Mouse (Mus musculus): ENCODE measurements around the gene Pde1a.

Pde1a gene

DNA sequence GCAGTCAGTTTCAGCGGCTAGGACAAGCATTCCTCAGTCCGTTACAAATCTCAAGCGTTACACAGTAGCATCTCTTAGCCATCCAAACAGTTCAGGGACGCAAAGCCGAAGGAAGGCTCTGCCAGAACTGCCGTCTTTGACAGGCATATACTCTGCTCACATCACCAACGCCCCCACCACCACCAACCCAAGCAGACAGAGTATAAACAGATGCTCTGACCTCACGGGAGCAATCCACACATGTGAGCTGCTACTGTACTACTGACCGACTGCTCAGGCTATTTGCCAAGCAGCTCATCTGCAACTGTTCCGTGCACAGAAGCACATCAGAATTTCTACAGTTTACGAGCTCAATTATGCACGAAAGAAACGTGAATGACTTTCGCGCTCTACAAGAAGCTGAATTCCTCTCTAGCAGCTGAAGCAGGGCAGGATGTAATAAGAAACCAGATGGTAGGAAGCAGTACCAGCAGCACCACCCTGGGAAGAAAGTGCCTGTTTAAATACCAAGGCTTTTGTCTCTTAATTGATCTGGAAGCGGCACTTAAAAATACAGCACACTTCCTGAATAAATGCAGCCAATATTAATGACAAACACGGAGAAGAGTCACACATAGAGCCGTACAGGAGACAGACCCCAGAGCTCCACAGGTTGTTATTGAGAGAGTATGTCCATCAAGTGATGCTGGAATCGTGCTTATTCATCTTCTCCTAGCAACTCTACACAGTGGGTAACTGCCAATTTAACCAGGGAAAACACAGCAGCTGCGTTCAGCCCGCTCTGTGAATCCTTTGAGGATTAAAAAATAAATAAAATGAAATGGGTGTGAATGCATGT, at the start of gene Pde1a:
Gene Pde1a (minus strand): TSS at position 598 of the 838 bp plus-strand sequence.
- peak; percentile 17 for DNase-seq (ENCODE audit: low read depth, low spot score)

DNA sequence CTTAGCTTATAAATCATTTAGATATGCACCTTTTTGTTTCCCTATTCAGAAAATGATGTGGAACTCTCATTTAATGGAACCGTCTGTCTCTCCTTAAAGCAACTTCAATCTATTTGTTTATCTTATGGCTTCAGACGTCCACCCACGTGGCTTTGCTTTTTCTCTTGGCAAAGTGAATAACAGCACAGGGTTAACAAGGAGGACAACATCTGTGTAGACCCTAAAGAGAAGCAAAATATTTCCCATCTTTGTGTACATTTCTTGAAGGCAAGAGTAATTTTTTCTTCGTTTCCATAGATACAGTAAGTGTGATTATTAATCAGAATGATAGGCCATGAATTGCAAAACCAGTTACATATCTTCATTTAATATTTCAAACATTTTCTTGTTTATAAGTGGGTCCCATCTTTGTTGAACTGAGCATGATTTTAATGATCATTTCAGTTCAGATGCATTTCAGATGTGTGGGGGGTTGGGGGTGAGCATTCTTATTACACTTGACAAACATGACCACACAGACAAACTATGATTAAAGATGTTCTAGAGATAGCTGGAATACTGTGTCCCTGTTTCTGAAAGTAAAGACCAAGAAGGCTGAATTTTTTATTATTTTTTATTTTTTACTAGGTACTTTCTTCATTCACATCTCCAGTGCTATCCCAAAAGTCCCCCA, 49.5 kb upstream of the Pde1a start:
- no peak for DNase-seq (ENCODE audit: low read depth, low spot score)

DNA sequence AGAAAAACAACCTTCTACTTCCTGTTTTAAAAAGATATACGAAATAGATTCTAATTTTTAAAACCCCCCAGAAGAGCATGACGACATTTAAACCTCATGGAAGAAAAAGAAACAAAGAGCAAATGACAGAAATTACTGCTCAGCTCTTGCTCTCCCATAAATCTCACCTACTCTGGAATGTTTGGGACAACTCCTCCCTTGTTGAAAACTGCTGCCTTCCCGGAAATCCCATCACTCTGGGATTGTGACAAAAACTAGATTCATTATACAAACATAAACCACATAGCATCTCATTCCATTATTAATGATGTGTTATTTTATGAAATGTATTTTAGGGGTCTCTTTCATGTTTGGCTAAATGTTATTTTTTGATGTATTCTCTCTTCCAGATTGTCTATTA, 48.9 kb upstream of the Pde1a start:
- no peak for DNase-seq (ENCODE audit: low read depth, low spot score)

DNA sequence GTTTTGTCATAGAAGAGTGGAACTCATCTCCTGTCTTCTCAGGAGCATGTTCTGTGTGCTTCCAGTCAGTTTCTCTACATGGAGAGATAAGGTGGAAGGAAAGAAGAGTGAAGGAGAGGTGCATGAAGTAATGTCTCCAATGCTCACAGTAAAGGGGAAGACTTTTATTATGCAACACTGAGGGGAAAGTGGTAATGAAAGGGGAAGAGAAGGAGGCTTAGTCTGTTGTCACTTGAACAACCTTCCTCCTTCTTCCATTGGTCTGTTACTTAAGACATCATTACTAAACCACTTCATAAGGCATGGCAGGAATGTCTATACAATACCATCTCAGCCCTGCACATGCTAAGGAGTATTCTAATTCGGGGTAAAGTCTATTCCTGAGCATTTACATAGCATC, 38.8 kb upstream of the Pde1a start:
- no peak for DNase-seq (ENCODE audit: low read depth, low spot score)

DNA sequence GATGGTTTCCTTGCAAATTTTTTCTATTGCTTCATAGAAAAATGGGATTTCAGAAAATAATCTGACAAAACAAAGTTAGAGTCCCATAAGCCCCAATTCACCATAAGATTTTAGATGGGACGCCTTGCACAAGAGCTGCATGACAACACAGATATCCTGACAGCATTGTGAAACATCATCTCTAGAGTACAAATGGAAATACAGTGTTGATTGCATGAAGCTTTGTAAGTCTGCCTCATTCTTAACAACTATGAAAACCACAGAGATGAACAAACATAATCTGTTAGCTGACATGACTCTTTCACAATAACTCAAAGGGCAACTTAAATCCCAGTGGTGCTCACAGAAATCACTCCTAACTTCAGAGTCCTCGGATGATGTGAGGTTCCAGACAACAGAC, 29.5 kb upstream of the Pde1a start:
- peak; percentile 27 for DNase-seq (ENCODE audit: low read depth, low spot score)

DNA sequence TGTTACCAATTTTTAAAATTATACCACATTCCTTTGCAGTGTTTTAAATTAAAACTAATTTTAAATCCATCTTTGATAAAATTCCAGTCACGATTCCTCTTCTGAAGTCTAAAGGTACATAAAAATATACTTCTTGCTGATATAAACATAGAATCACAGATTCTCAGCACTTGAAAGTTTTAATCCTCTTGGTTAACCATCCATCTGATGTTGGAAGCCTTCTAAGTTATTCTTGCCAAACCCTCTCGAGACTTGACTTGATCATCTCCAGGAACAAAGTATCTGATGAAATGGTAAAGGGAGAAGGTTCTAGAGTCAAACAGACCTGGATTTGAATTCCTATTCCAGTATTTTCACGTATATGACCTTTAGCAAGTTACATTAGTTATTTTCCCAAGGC, 28.9 kb upstream of the Pde1a start:
- no peak for DNase-seq (ENCODE audit: low read depth, low spot score)

DNA sequence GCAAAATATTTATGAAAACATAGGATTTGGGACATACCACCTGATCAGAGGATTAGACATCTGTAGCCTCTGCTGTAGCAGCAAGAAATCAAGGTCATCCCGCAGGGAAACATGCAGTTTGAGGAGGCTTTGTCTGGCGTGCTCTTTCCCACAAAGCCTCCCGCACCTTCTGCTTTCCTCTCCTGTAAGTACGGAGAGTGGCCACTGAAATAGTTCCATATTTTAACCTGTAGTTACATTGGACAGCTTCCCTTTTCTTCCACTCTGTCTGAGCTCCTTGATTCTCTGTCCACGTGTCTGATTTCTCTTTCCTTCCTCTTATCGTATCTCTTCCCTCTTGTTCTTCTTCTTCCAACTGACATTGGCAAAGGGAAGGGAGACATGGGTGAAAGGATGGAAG, 20.8 kb upstream of the Pde1a start:
- DNase-seq (ENCODE audit: low read depth, low spot score): no peak

DNA sequence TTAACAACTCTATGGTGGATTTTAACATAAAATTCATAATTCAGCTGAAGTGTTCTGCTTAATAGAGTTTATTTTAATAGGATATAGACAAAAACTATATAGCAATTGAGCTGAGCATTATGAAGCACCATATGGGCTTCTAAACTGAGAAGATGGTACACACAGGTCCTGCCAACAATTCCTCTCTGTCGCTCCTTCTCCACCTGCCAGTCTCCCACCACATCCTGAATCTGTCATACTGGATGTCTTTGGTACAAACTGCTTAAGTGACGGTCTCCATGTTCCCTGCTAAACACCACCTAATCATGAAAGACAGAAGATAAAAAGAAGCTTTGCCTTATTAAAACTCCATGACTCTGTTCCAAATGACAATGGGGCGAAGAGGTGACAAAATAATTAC, 20.1 kb upstream of the Pde1a start:
- DNase-seq (ENCODE audit: low read depth, low spot score): no peak

DNA sequence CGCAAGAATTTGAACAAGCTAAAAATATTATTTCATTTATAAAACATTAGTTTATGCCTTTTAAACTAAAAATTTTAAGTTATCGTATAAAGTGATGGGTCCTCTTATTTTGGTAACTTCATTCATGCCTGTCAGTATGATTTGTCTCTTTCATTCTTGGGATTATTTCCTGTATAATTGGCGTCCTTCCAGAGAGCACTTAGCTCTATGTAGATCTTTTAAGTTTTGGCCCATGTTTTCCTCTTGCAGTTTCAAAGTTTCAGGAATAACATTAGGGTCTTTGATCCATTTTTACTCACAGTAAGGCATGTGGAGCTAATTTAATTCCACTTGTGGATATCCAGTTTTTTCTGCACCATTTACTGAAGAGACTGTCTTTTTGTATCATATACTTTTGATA, 5.8 kb upstream of the Pde1a start:
- no peak for DNase-seq (ENCODE audit: low read depth, low spot score)

DNA sequence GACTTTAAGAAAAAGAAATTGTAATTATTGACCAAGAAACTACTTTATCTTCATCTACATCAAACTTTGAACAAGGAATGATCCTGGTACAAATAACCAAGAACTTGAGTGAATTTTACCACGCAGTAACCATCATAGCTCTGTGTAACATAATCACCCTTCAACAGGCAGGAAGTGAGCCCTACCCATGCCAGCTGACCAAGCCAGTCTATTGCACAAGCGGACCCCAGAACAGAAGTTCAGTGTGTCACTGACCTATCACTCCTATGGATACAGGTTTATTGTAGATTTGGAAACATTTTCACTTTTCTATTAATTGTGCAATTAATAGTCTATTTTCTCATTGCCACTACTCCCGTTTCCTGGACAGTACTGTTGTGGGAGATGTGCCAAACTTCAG, 3.4 kb upstream of the Pde1a start:
- no peak for DNase-seq (ENCODE audit: low read depth, low spot score)

DNA sequence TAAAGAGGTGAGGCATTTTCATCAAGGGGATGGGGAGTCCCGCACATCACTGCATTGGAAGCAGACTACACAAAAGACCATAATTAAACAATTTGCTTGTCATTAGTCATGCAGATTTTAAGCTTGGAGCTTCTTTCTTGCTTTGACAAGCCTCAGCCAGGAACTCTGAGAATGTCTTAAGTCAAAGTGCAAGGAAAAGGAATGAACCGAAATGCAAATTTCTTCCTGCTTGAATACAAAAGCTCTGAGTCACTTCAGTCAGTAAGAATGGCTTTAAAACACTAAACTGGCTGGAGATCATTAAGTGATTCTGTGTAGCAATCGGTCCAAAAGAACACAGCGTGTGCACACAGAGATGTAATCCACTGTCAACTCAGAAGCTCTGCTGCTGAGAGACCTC, 2.6 kb downstream of the Pde1a start:
- peak; percentile 62 for DNase-seq (ENCODE audit: low read depth, low spot score)

DNA sequence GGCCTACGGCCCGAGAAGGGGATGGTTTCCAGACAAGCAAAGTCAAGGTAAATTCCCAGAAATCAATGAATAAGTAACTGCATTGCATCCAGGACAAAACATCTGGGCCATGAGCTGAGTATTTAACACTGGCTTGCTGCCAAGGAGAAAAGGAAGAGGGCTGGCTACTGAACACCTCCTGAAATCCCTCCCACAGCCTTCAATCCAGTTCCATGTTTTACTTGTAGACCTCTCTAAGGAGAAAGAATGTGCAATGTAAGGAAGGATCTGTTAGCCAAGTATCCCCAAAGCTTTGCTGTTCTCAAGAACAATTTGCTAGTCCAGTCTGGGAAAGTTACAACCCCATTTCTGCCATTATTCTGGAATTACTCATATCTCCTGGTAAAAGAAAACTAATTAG, 42.4 kb downstream of the Pde1a start:
- peak; percentile 88 for DNase-seq (ENCODE audit: low read depth, low spot score)

DNA sequence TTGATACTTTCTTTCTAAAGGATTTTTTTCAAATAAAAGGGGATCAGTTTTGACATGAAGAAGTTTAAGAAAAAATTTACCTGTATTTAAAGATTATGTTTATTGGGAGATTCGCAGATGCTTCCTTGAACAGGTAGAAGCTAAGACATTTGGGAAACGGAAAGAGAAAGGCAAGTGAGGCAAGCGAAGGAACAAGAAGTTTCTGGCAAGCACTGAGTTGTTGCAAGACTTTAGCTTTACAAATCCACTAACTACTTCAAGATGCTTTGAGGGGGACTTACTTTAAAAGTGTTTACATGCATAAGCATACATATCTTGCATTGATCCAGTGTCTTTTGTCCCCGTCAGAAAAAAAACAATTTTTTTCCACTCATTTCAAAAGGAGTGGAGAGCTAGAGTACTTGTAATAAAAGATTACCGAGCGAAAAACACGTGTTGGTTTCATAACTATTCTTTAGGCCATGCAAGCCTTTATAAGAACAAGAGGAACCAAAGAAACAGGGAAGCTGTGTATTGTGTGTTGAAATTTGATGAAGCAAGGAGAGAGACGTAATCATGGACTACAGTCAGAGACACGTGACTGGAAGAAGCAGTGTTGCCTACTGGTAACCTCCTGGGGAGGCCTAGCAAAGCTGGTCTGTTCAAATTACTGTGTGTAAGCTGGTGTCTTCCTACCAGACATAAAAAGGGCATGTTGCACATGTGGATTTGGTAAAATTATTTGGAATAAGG, 49.0 kb downstream of the Pde1a start:
- no peak for DNase-seq (ENCODE audit: low read depth, low spot score)

DNA sequence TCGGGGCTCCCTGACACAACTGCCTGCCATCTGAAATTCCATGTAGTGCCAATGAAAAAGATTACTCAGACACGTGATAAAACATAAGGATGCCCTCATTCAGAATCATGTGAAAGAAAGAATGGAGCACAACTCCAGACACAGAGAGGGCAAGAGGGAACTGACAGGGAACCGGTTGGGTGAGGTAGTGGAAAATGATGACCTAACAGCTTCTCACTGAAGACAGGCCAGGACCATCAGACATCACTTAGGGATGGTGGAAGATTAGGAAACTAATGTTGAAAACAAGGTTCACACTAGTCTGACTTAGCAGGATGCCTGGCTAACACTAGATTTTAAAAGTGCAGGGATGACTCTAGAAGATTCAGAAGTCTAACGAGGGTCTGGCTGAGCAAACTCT, 49.6 kb downstream of the Pde1a start:
- DNase-seq (ENCODE audit: low read depth, low spot score): no peak

DNA sequence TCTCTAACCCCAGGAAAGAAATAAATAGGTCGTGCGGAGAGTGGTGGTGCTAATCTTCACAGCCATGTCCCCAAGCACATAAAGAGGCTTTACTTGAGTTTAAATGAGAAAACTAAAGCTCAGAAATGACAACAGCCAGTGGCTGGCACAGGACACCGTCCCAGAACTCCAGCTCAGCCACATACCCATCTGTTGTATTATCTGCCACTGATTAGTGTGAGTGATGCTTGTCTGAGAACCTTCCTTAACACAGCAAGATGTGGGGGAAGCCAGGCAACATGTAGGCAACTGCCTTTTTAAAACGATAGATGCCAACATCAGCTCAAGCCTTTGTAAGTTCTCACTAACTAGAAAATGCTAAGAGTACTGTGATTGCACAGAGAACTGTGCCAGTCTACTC, 52.9 kb downstream of the Pde1a start:
- DNase-seq (ENCODE audit: low read depth, low spot score): no peak

DNA sequence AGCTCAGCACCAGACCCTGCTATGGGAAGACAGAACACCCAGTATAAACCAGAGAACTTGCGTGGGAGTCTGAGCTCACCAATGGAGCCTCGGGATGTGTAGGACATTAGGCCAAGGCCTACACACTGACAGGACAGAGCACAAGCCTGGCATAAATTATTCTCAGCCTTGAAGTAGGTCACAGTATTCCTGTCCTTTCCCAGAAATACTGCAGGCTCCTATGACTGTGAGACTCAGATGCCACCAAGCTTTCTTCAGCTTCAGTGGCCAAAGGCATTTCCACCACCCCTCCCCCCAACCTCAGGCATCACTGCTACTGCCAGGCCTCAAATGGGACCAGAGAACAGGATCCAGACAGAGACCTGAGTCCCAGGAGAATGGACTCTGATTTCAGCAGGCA, 54.7 kb downstream of the Pde1a start:
- no peak for DNase-seq (ENCODE audit: low read depth, low spot score)

DNA sequence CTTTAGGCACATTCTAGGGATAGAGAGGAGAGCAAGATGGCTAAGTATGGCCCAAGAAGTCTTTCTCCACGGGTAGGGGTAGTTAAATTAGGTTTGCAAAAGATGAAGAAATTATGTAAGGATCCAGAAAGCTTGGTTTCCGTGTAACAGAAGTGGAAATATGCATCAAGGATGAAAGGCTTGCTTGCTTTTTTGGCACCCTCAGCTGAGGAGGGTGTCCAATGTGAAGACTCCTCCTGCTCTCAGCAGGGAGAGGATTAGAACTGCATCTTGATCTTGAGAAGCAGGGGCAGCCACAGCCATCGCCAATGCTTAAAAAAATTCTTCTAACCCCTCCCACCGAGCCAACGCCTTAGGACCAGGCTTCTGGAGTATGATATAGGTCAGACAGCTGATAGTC, 55.2 kb downstream of the Pde1a start:
- DNase-seq (ENCODE audit: low read depth, low spot score): no peak

DNA sequence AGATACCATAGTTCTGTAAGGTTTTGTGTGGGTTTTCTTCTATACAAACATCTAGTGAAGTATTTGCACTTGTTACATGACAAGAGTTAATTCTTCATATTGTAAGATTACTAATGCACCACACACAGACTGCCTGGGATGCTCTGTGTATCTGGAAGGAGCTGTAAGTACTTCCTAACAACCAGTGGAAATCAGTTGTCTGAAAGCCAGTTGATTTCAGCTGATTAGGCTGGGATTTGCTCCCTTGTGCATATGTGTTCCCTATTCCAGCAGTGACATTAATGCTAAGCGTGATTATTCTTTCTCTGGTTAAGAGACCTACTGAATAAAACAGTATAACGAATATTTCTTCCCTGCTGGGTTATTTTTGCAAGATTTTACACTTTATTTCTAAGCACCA, 55.8 kb downstream of the Pde1a start:
- no peak for DNase-seq (ENCODE audit: low read depth, low spot score)

DNA sequence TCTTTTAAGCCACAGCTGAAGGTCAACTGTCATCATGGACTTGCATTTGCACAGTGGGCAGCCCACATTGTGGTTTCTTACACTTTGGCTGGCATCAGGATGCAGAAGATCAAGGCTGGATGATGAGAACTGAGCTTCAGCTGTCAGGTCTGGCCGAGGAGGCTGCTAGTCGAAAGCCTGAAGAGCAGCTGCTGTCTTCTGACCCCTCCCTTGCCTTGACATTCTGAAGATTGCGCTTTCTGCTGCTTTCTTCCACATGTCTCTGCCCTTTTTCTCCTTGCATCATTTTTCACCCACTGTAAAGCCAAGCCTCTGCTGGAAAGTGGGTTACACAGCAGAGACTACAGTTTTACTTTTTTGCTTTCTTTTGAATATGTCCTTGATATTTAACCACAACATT, 59.5 kb downstream of the Pde1a start:
- DNase-seq (ENCODE audit: low read depth, low spot score): no peak

DNA sequence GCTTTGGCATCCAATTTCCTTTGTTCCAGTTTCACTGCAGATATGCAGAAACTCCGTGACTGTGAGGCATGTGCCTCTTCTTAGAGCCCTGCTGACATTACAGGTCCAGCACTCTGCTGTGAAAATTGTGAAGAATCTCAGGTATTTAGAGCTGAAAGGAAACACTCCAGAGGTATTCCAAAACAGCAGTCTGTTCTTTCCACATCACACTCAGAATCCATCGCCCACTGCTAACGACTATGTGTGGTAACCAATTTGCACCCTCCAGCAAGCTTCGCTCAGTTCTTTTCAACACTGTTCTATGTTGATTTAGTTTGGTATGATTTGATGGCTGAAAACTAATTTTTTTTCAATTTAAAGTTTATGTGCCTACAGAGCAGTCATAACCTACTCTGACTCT, 62.8 kb downstream of the Pde1a start:
- no peak for DNase-seq (ENCODE audit: low read depth, low spot score)

DNA sequence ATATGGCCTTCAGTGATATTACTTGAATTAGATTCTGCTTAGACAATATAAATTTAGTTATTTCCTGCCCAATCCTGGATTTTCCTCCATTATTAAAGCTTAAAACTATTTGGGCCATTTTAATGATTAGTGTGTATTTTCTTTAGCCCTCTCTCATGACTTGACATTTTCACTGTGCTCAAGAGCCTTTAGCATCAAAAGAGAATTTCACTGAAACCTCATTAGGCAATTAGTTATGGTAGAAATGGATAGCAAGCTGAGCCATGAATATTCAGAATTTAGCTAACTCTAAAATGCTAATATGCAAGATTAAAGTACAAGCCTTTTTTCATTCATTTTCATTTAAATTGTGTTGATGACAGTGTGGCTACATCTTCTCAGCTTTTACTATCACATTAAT, 73.2 kb downstream of the Pde1a start:
- no peak for DNase-seq (ENCODE audit: low read depth, low spot score)

DNA sequence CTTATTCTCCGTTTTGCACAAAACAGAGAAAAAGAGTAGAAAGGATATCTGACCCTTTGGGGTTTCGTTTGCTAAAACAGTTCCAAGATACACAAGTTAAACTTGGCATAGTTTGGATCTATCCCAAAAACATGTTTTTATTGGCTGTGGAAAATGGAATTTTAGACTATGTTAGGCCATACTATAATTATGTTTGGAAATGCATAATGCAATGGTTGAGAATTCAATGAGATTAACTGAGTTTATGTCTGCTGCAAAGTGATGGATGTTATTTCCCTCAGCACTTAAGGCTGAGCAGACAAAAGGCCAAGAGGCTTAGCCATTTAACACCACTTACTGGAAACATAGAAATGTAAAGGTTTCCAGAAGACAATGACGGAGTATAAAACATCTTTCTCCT, 75.2 kb downstream of the Pde1a start:
- DNase-seq (ENCODE audit: low read depth, low spot score): peak; percentile 78
